Mouse (Mus musculus): ENCODE measurements around the gene Akap9.
"Not testable (repeated sequence)": the region's sequence is repeated elsewhere in the genome, so short reads cannot be mapped to it uniquely, and the experiment has no call there.

- not testable (repeated sequence) for TF ChIP-seq GATA1 (IDR thresholded peaks at IDR 0.05; ENCODE audit: borderline replicate concordance, low read length); FLI1 (IDR thresholded peaks at IDR 0.05; ENCODE audit: low read length)
Observed at GRCm38 (mm10) chr5:4026336-4026735, 98.5 kb downstream of the Akap9 start.

All from megakaryocyte, embryonic 14.5 days (primary cell).